Mouse (Mus musculus) B cell, adult (primary cell): Measurements from ENCODE around the gene Astn2. TPM values are rescaled to one million over a fixed set of nuclear protein-coding genes. Genes with fewer than 3 reads are reported as not detected.

ENCODE experiments used
- total RNA-seq: library from RNA; stranded (reverse); gene quantifications from 4 replicates; pipeline ENCODE4 v1.2.4, GENCODE M21; 2023; ENCODE audit not compliant: inconsistent age

Gene Astn2
- total RNA-seq: not detected in 4 replicates

DNA sequence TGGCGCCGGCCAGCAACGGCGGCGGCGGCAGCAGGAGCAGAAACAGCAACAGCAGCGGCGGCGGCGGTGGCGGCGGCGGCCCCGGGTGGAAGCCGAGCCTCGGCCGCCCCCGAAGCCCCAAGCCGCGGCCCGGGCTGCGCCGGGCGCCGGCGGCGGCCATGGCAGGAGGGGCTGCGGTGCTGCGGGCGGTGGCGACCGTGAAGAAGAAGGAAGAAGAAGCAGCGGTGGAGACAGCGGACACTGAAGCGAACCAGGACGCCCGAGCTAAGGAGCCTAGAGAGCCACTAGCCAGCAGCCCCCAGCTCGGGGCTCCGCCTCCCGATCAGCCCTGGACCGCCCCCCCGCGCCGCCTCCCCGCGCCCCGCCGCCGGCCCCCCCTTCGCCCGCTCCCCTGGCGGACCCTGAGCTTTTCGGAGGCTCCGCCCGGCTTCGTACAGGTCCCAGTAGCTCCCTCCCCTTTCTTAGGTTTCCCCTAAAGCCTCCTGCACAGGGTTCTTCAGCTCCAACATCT is at the start of gene Astn2:
Gene Astn2, minus strand, starts transcription at position 411 of the 511 bp plus-strand sequence.

DNA sequence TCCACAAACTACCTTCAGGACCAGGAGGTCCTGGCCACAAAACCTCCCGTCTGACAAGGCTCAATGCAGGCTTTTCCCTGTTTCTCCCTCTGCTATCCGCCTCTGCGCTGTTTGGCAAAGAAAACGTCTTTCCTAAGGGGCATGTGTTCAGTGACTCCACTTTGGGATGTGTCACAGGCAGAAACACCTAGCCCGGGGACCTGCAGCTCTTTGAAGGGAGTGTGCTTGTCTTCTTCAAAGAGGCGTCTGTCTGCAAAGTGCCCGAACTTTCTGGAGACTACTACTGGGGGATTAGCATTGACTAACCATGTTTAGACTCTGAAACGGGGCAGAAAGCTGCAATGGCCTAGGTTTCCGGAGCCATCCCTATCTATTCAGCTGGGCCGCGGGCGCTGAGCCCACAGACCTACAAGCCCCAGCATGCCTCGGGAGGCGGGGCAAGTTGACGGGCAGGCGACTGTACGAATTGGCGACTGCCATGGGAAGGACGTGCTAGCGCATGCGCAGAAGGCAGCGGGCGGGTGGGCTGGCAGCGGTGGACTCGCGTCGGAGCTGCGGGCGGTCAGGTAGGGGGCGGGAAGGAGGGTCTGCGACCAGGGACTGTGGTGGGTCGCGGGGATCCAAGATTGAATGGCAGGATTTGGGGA is 799.8 kb downstream of the Astn2 start, which contains the start of gene Trim32:
Gene Trim32, plus strand, starts transcription at position 483 of the 647 bp plus-strand sequence.

